Mouse (Mus musculus) small intestine, adult 2 months (tissue): ENCODE results near the gene Cd200r3. TPM values are rescaled to one million over a fixed set of nuclear protein-coding genes. Genes with fewer than 3 reads are reported as not detected.

Experiments used
- H3K27ac ChIP-seq: fragments of 200-500 bp; 2 replicates; pipeline ENCODE4 v1.5.1; 2012; ENCODE audit warnings: low read depth, low read length, control low read depth, inconsistent platforms; ENCODE audit not compliant: insufficient read depth
- H3K27me3 ChIP-seq: fragments of 200-500 bp; 2 replicates; pipeline ENCODE4 v1.6.1; 2012; ENCODE audit warnings: mild to moderate bottlenecking, moderate library complexity, low read length, inconsistent platforms; ENCODE audit not compliant: control insufficient read depth, insufficient read depth
- H3K36me3 ChIP-seq: fragments of 200-500 bp; 2 replicates; pipeline ENCODE4 v1.6.1; 2012; ENCODE audit warnings: mild to moderate bottlenecking, low read length, control low read depth, inconsistent platforms; ENCODE audit not compliant: control insufficient read depth, insufficient read depth
- H3K4me1 ChIP-seq: fragments of 200-500 bp; 2 replicates; pipeline ENCODE4 v1.6.1; 2012; ENCODE audit warnings: low read length, inconsistent platforms, mixed read lengths; ENCODE audit not compliant: control insufficient read depth, insufficient read depth, insufficient read length
- H3K4me3 ChIP-seq: fragments of 200-500 bp; 2 replicates; pipeline ENCODE4 v1.5.1; 2012; ENCODE audit warnings: low read depth, mild to moderate bottlenecking, control low read depth, inconsistent platforms, low read length, moderate library complexity
- CTCF ChIP-seq: fragments of 200-500 bp; IDR thresholded peaks from 2 replicates; pipeline ENCODE4 v1.5.1; 2012; ENCODE audit warnings: low read depth, mild to moderate bottlenecking, control low read depth, inconsistent platforms, low read length, moderate library complexity, mixed read lengths; ENCODE audit not compliant: insufficient replicate concordance, insufficient read length; ENCODE audit errors: extremely low read depth
- POLR2A ChIP-seq: fragments of 200-500 bp; IDR thresholded peaks from 2 replicates; pipeline ENCODE4 v1.6.1; 2012; ENCODE audit warnings: low read depth, mild to moderate bottlenecking, control low read depth, inconsistent platforms, low read length, moderate library complexity
- WGBS: fragments of 180-500 bp; shearing (Covaris S2); methylation state at CpG from one replicate; pipeline ENCODE4 v1.1.7; 2018; 5-methylcytosine and 5-hydroxymethylcytosine counted together
- polyA plus RNA-seq: library from polyadenylated mRNA; depleted of rRNA; stranded (reverse); fragments of >200 nt; gene quantifications from 2 replicates; pipeline ENCODE4 v1.2.3, GENCODE M21; 2012

Gene Cd200r3
- polyA plus RNA-seq, 1 experiment: not detected

DNA sequence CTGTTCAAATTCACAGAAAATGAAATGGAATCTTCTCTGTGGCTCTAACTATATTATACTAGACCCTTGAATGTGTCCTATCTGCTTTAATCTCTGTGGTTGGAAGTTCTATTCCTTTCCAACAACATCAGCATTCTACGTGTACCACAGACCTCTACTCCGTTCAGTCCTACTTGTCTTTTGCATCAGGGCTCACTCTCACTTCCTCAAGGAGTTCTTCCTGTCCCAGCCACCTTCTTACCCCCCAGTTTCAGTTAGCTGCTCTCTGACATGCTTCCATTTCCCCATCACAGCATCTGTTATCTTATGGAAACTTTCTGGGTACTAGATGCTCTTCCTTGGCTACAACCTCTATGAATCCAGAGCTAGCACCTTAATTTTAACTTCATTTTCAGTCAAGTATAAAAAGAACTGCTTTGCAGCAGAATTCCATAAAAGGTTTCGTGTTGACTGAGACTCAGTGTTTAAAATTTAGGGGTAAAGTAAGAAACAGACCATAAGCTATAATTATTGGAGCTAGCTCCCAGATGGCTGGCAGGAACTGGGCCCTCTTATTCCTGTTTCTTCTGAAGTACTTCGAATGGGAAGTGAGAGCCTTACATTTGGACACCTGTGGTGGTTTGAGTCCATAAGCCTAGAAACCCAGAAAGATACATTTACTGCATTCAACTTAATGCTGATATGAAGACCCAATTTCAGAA, 50.0 kb downstream of the Cd200r3 start:
- Histone ChIP-seq H3K27me3 (no peaks in the 10 kb centered on the region), H3K27ac (no peak overlapping the region), H3K4me1 (no peaks in the 10 kb centered on the region), H3K4me3 (no peak overlapping the region), H3K36me3 (no peaks in the 10 kb centered on the region)
- TF ChIP-seq POLR2A: no peak
- no peak for TF ChIP-seq CTCF
- 83% methylated on average over 4 of the region's 4 CpGs for WGBS

DNA sequence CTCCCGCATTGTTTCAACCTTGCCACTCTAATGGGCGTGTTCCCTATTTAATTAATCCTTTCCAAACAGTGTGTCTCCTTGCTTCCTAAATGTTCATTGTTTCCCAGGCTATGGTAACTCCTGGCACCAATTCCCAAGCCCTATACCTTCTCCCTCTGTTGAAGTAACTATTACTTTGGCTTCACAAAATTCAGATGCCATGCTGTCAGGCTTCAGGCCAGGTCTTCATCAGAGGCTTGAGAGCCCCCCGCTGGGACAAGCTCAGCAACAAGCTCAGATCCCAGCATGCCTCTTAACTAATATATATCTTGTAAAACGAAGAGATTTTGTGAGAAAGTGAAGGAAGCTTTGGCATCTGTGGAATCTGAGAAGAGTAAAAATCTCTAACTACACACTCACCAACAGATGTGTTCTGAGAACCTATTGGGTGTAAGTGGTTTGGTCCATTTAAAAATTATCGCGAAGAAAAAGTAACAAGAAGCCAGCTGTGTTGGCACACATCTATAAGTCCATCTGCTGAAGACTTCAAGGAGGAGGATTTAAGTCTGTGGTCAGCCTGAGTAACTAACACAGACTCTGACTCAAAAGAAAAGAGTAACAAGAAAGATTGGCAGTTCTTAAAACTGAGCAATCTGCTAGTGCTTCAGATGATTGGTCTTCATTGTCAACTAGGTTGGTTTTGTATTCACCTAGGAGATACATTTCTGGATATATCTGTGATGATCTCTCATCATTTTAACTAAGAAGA, 50.9 kb downstream of the Cd200r3 start:
- H3K27me3 ChIP-seq: no peaks in the 10 kb centered on the region
- H3K27ac ChIP-seq: no peak overlapping the region
- WGBS: 75% methylated on average over 6 of the region's 6 CpGs
- no peaks in the 10 kb centered on the region for H3K4me1 ChIP-seq
- no peaks in the 10 kb centered on the region for H3K36me3 ChIP-seq
- no peak overlapping the region for H3K4me3 ChIP-seq
- TF ChIP-seq POLR2A: no peak
- TF ChIP-seq CTCF: no peak

GRCm38 (mm10) chr16:44995111-44995510, 51.6 kb downstream of the Cd200r3 start:
- Histone ChIP-seq H3K4me1 (no peaks in the 10 kb centered on the region), H3K36me3 (no peaks in the 10 kb centered on the region), H3K27me3 (no peaks in the 10 kb centered on the region), H3K4me3 (no peak overlapping the region), H3K27ac (no peak overlapping the region)
- no peak for TF ChIP-seq CTCF
- TF ChIP-seq POLR2A: no peak
- 52% methylated on average over 1 of the region's 1 CpGs for WGBS

DNA sequence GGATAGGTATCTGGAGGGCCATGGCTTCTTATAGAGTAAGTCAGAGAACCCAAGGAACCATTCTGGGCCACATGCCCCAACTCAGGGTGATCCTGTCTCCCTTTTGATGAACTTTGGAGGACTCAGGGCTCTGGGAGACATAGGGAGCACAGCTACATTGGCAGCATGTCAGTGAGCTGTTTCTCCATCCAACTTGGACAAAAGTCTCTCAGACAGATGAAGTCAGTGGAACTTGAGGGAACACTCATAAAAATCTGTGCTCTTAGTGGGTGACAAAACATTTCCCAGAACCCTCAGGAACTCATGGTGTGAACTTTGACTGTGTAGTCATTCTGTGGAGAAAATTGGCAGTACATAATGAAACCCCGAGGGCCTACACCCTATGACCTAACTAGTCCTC, 53.2 kb downstream of the Cd200r3 start:
- TF ChIP-seq POLR2A: no peak
- TF ChIP-seq CTCF: no peak
- H3K27ac ChIP-seq: no peak overlapping the region
- no peak overlapping the region for H3K4me3 ChIP-seq
- H3K27me3 ChIP-seq: no peaks in the 10 kb centered on the region
- H3K4me1 ChIP-seq: no peaks in the 10 kb centered on the region
- no peaks in the 10 kb centered on the region for H3K36me3 ChIP-seq
- WGBS: 63% methylated on average over 1 of the region's 1 CpGs

DNA sequence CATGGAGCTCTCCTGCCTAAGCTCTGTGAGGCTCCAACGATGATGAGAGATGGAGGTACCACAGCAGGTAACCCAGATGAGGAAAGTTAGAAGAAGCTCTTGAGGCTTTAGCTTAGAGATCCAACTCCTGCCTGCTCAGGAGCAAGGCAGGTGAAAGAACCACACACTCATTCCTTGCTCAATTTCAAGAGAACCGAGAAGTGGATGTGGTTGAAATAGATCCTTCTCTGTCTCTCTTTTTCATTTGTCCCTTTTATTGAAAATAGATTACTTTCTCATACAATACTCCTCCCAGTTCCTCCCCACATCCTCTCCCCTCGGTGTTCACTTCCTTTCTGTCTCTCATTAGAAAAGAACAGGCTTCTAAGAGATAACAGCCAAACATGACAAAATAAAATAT, 56.1 kb downstream of the Cd200r3 start:
- Histone ChIP-seq H3K27me3 (no peaks in the 10 kb centered on the region), H3K27ac (peak overlapping the region; percentile 21; the same call in 1 of the 2 replicates), H3K4me1 (no peaks in the 10 kb centered on the region), H3K36me3 (no peaks in the 10 kb centered on the region), H3K4me3 (no peak overlapping the region)
- TF ChIP-seq CTCF (no peak), POLR2A (no peak)
- WGBS: 58% methylated on average over 3 of the region's 3 CpGs

GRCm38 (mm10) chr16:45004443-45004842, 61.0 kb downstream of the Cd200r3 start:
- Histone ChIP-seq H3K27me3 (no peaks in the 10 kb centered on the region), H3K4me1 (no peaks in the 10 kb centered on the region), H3K4me3 (no peak overlapping the region), H3K36me3 (no peaks in the 10 kb centered on the region), H3K27ac (no peak overlapping the region)
- WGBS: 79% methylated on average over 3 of the region's 3 CpGs
- TF ChIP-seq POLR2A (no peak), CTCF (no peak)

DNA sequence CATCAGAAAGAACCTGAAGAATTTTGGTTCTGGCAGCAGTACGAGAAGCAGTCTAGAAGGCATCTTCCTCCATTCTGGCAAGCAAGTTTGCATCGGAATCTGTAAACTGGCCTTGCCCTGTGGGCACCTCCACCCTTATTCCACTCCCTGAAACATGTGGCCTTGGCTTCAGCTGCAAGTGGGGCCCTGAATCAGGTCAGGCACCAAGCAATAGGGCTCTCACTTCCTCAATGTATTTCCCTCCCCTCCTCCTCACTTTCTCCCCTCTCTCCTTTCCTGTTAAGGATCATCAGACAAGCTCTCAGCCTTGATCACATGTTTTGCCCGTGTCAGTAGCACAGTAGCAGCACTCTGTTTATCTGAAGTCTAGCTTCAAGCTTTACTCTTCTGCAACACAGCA, 61.8 kb downstream of the Cd200r3 start:
- no peaks in the 10 kb centered on the region for H3K27me3 ChIP-seq
- TF ChIP-seq CTCF (no peak), POLR2A (no peak)
- H3K4me3 ChIP-seq: no peak overlapping the region
- H3K27ac ChIP-seq: no peak overlapping the region
- WGBS: 57% methylated on average over 3 of the region's 3 CpGs
- H3K4me1 ChIP-seq: no peaks in the 10 kb centered on the region
- H3K36me3 ChIP-seq: no peaks in the 10 kb centered on the region
